Mouse (Mus musculus) neural tube, embryonic 10.5 days (tissue): ENCODE measurements around the gene Slit2.

Source experiments
- DNase-seq: peaks from one replicate; pipeline ENCODE4 v3.0.0-alpha.2; 2017; ENCODE audit warnings: low spot score; ENCODE audit errors: extremely low spot score

Slit2 gene

GRCm38 (mm10) chr5:47982941-47983701 lies at the start of gene Slit2:
Gene Slit2 (plus strand): TSS chr5:47983138.
- DNase-seq, result peak; percentile 95

- DNase-seq, result no peak
These were observed 44.2 kb upstream of the Slit2 start for GRCm38 (mm10) chr5:47938586-47939372.

GRCm38 (mm10) chr5:47956451-47956850 lies 26.5 kb upstream of the Slit2 start:
- no peak for DNase-seq

GRCm38 (mm10) chr5:47975795-47976194 lies 7.1 kb upstream of the Slit2 start:
- no peak for DNase-seq

GRCm38 (mm10) chr5:47979371-47979770 lies 3.6 kb upstream of the Slit2 start:
- no peak for DNase-seq

- DNase-seq, result no peak
These were observed 2.5 kb upstream of the Slit2 start for GRCm38 (mm10) chr5:47980459-47980858.

GRCm38 (mm10) chr5:47981951-47982350 lies 987 bp upstream of the Slit2 start:
- DNase-seq, result no peak

- DNase-seq, result no peak
These were observed 1.0 kb downstream of the Slit2 start for GRCm38 (mm10) chr5:47983746-47984583.

GRCm38 (mm10) chr5:47984584-47985197 lies 1.8 kb downstream of the Slit2 start:
- DNase-seq, result peak; percentile 63

GRCm38 (mm10) chr5:47985198-47985631 lies 2.3 kb downstream of the Slit2 start:
- DNase-seq, result peak; percentile 58

GRCm38 (mm10) chr5:47985901-47986670 lies 3.1 kb downstream of the Slit2 start:
- DNase-seq, result peak; percentile 72

GRCm38 (mm10) chr5:47990926-47991325 lies 8.0 kb downstream of the Slit2 start:
- DNase-seq, result no peak

- peak; percentile 16 for DNase-seq
These were observed 20.9 kb downstream of the Slit2 start for GRCm38 (mm10) chr5:48003708-48004415.

GRCm38 (mm10) chr5:48005533-48005932 lies 22.6 kb downstream of the Slit2 start:
- no peak for DNase-seq

- no peak for DNase-seq
These were observed 23.1 kb downstream of the Slit2 start for GRCm38 (mm10) chr5:48006059-48006458.

GRCm38 (mm10) chr5:48023441-48023840 lies 40.5 kb downstream of the Slit2 start:
- DNase-seq, result no peak

- no peak for DNase-seq
These were observed 51.9 kb downstream of the Slit2 start for GRCm38 (mm10) chr5:48034875-48035274.

GRCm38 (mm10) chr5:48038033-48038432 lies 55.1 kb downstream of the Slit2 start:
- no peak for DNase-seq

- DNase-seq, result no peak
These were observed 66.2 kb downstream of the Slit2 start for GRCm38 (mm10) chr5:48048986-48049751.
